Mouse (Mus musculus): Measurements from ENCODE around the gene Gm43552.
A peak's percentile ranks its signal among the peaks of the same experiment; 100 is the strongest.
"Not testable (repeated sequence)": the region's sequence is repeated elsewhere in the genome, so short reads cannot be mapped to it uniquely, and the experiment has no call there.

Gene Gm43552

GRCm38 (mm10) chr5:65491767-65492715, 592 bp downstream of the Gm43552 start:
- DNase-seq (ENCODE audit: extremely low spot score, low read depth, low spot score): no peak

- DNase-seq (ENCODE audit: extremely low spot score, low read depth, low spot score): no peak
These were observed 2.8 kb downstream of the Gm43552 start for GRCm38 (mm10) chr5:65489830-65490229.

- DNase-seq (ENCODE audit: extremely low spot score, low read depth, low spot score): no peak
These were observed 3.9 kb downstream of the Gm43552 start for GRCm38 (mm10) chr5:65488725-65489124.

- DNase-seq (ENCODE audit: extremely low spot score, low read depth, low spot score): no peak
These were observed 5.3 kb downstream of the Gm43552 start for GRCm38 (mm10) chr5:65487381-65487780.

GRCm38 (mm10) chr5:65486514-65486913, 6.1 kb downstream of the Gm43552 start:
- DNase-seq (ENCODE audit: extremely low spot score, low read depth, low spot score): no peak

- no peak for DNase-seq (ENCODE audit: extremely low spot score, low read depth, low spot score)
These were observed 9.6 kb downstream of the Gm43552 start for GRCm38 (mm10) chr5:65482996-65483395.

GRCm38 (mm10) chr5:65480511-65480910, 12.1 kb downstream of the Gm43552 start:
- no peak for DNase-seq (ENCODE audit: extremely low spot score, low read depth, low spot score)

- DNase-seq (ENCODE audit: extremely low spot score, low read depth, low spot score): no peak
These were observed 12.8 kb downstream of the Gm43552 start for GRCm38 (mm10) chr5:65479681-65480445.

- DNase-seq (ENCODE audit: extremely low spot score, low read depth, low spot score): no peak
These were observed 14.4 kb downstream of the Gm43552 start for GRCm38 (mm10) chr5:65478224-65478623.

GRCm38 (mm10) chr5:65476739-65477138, 15.9 kb downstream of the Gm43552 start:
- not testable (repeated sequence) for DNase-seq (ENCODE audit: extremely low spot score, low read depth, low spot score)

GRCm38 (mm10) chr5:65475806-65476205, 16.8 kb downstream of the Gm43552 start:
- no peak for DNase-seq (ENCODE audit: extremely low spot score, low read depth, low spot score)

- no peak for DNase-seq (ENCODE audit: extremely low spot score, low read depth, low spot score)
These were observed 22.9 kb downstream of the Gm43552 start for GRCm38 (mm10) chr5:65469766-65470165.

- no peak for DNase-seq (ENCODE audit: extremely low spot score, low read depth, low spot score)
These were observed 25.7 kb downstream of the Gm43552 start for GRCm38 (mm10) chr5:65466911-65467310.

GRCm38 (mm10) chr5:65460361-65460760, 32.3 kb downstream of the Gm43552 start:
- DNase-seq (ENCODE audit: extremely low spot score, low read depth, low spot score): no peak

GRCm38 (mm10) chr5:65459454-65459853, 33.2 kb downstream of the Gm43552 start:
- no peak for DNase-seq (ENCODE audit: extremely low spot score, low read depth, low spot score)

GRCm38 (mm10) chr5:65457846-65458245, 34.8 kb downstream of the Gm43552 start:
- no peak for DNase-seq (ENCODE audit: extremely low spot score, low read depth, low spot score)

GRCm38 (mm10) chr5:65457086-65457827, 35.4 kb downstream of the Gm43552 start:
- DNase-seq (ENCODE audit: extremely low spot score, low read depth, low spot score): peak; percentile 41

GRCm38 (mm10) chr5:65454771-65455170, 37.9 kb downstream of the Gm43552 start:
- no peak for DNase-seq (ENCODE audit: extremely low spot score, low read depth, low spot score)

- no peak for DNase-seq (ENCODE audit: extremely low spot score, low read depth, low spot score)
These were observed 43.7 kb downstream of the Gm43552 start for GRCm38 (mm10) chr5:65448941-65449340.

- DNase-seq (ENCODE audit: extremely low spot score, low read depth, low spot score): no peak
These were observed 44.8 kb downstream of the Gm43552 start for GRCm38 (mm10) chr5:65447826-65448225.

GRCm38 (mm10) chr5:65446756-65447155, 45.9 kb downstream of the Gm43552 start:
- DNase-seq (ENCODE audit: extremely low spot score, low read depth, low spot score): no peak

All from hindlimb bud, embryonic 11.5 days (tissue).